17 mouse cellular contexts compared by ENCODE assay signal in genomic region chr14:71033586-71033985, GRCm38 (mm10).
"Had no signal": no experiment of that assay in that cellular context is flagged by ENCODE, and none has a peak within 500 bp of the region (broad histone marks: within the 10 kb centered on the region; RNA-seq: fewer than 3 reads in every experiment).

No protein-coding gene starts in this region.

- H3K4me1 ChIP-seq: neural tube, embryonic 13.5 days; neural tube, embryonic 15.5 days had no signal

- H3K4me2 ChIP-seq: lung, embryonic 14.5 days; midbrain, embryonic 12.5 days; neural tube, embryonic 13.5 days; neural tube, embryonic 15.5 days had no signal

- DNase-seq: lung, adult 18-20 months; lung, embryonic 14.5 days; lung, postnatal 10 days; lung, postnatal 4 days; midbrain, embryonic 14.5 days; right cerebral cortex, adult 18-20 months; right cerebral cortex, postnatal 25 days; right cerebral cortex, postnatal 4 days; spleen, adult 18-20 months; thymus, adult 2 months; thymus, postnatal 25 days had no signal

- H3K27me3 ChIP-seq: midbrain, embryonic 12.5 days; neural tube, embryonic 13.5 days; neural tube, embryonic 15.5 days had no signal

- H3K9me3 ChIP-seq: midbrain, embryonic 10.5 days; midbrain, embryonic 12.5 days; neural tube, embryonic 13.5 days; neural tube, embryonic 15.5 days had no signal

- ATAC-seq: midbrain, embryonic 16.5 days had no signal

- H3K9ac ChIP-seq: lung, embryonic 14.5 days; midbrain, embryonic 12.5 days; neural tube, embryonic 13.5 days; neural tube, embryonic 15.5 days had no signal

- H3K27ac ChIP-seq: midbrain, embryonic 10.5 days; midbrain, embryonic 12.5 days; neural tube, embryonic 13.5 days; neural tube, embryonic 15.5 days had no signal

- H3K36me3 ChIP-seq: midbrain, embryonic 10.5 days; midbrain, embryonic 12.5 days; neural tube, embryonic 13.5 days; neural tube, embryonic 15.5 days had no signal

- H3K4me3 ChIP-seq: midbrain, embryonic 10.5 days; midbrain, embryonic 12.5 days; myocyte; neural tube, embryonic 13.5 days; neural tube, embryonic 15.5 days had no signal
